Mouse (Mus musculus) spleen, adult 10 weeks (tissue): ENCODE measurements around the gene Vmn2r102. TPM values are rescaled to one million over a fixed set of nuclear protein-coding genes. Genes with fewer than 3 reads are reported as not detected.

ENCODE experiments used
- polyA plus RNA-seq: library from polyadenylated mRNA; stranded (reverse); fragments of 350-450 nt; fragmentation: Illumina TruSeq; extraction: RNeasy Lipid Tissue Mini Kit (QIAGEN cat#74804); gene quantifications from one replicate; pipeline ENCODE4 v1.2.3, GENCODE M21; 2015; ENCODE audit warnings: low replicate concordance; ENCODE audit not compliant: insufficient read depth

Vmn2r102 gene
- not detected for polyA plus RNA-seq

DNA sequence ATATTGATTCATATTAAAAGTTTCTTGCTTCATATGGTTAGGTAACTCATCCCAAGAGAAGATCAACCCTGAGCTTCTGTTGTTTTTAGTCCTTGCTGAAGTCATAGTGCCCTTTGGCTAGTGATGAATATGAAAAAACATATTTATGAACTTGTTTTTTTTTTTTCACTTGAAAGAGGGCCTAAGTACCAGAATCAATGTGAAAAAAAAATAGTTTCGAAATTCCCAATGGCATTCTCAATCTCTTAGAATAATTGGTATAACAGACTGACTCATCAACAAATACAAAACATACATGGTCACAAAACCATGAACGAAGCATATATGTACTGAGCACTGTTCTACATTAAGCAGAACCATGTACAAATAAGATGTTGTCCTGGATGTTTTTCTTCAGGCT, at the start of gene Vmn2r102:
Gene Vmn2r102, plus strand, starts transcription at position 301 of the 400 bp plus-strand sequence.

Other genes starting within 250 kb of the Vmn2r102 start
- gene Vmn2r100, start 155.6 kb upstream of the Vmn2r102 start, polyA plus RNA-seq: not detected
- not detected for gene Vmn2r101, start 83.1 kb upstream of the Vmn2r102 start, polyA plus RNA-seq
- gene Vmn2r103, start 113.0 kb downstream of the Vmn2r102 start, polyA plus RNA-seq: not detected